Mouse (Mus musculus): ENCODE measurements at regions not wholly inside any gene's neighbourhood (a gene's known extent, or its start where the extent isn't known, plus 50 kb on each side); places are given as distances from the start of the nearest gene placed in this dataset.

GRCm38 (mm10) chr13:5204143-5204542, 595.2 kb upstream of the Akr1e1 start:
- in situ Hi-C loops (cut with MboI; ENCODE audit: unreplicated experiment in 2 of 2) = no loop called here

GRCm38 (mm10) chr13:5211659-5212058, 602.7 kb upstream of the Akr1e1 start:
- in situ Hi-C loops (cut with MboI; ENCODE audit: unreplicated experiment in 2 of 2) = no loop called here

GRCm38 (mm10) chr13:5229476-5229875, 620.5 kb upstream of the Akr1e1 start:
- in situ Hi-C loops (cut with MboI; ENCODE audit: unreplicated experiment in 2 of 2) = no loop called here

GRCm38 (mm10) chr13:5234232-5234631, 625.3 kb upstream of the Akr1e1 start:
- in situ Hi-C loops (cut with MboI; ENCODE audit: unreplicated experiment in 2 of 2) = no loop called here

GRCm38 (mm10) chr13:5235391-5235790, 625.9 kb upstream of the Klf6 start:
- in situ Hi-C loops (cut with MboI; ENCODE audit: unreplicated experiment in 2 of 2) = no loop called here

GRCm38 (mm10) chr13:5240541-5240940, 620.7 kb upstream of the Klf6 start:
- in situ Hi-C loops (cut with MboI; ENCODE audit: unreplicated experiment in 2 of 2) = no loop called here

- in situ Hi-C loops (cut with MboI; ENCODE audit: unreplicated experiment in 2 of 2) = no loop called here
Measured at GRCm38 (mm10) chr13:5242782-5243181, 618.5 kb upstream of the Klf6 start.

- in situ Hi-C loops (cut with MboI; ENCODE audit: unreplicated experiment in 2 of 2) = no loop called here
Measured at GRCm38 (mm10) chr13:5248671-5249391, 612.5 kb upstream of the Klf6 start.

GRCm38 (mm10) chr13:5257891-5258660, 603.2 kb upstream of the Klf6 start:
- in situ Hi-C loops (cut with MboI; ENCODE audit: unreplicated experiment in 2 of 2) = no loop called here

GRCm38 (mm10) chr13:5259760-5260159, 601.5 kb upstream of the Klf6 start:
- in situ Hi-C loops (cut with MboI; ENCODE audit: unreplicated experiment in 2 of 2) = no loop called here

GRCm38 (mm10) chr13:5272506-5273192, 588.6 kb upstream of the Klf6 start:
- in situ Hi-C loops (cut with MboI; ENCODE audit: unreplicated experiment in 2 of 2) = no loop called here

GRCm38 (mm10) chr13:5276564-5276963, 584.7 kb upstream of the Klf6 start:
- in situ Hi-C loops (cut with MboI; ENCODE audit: unreplicated experiment in 2 of 2) = no loop called here

- in situ Hi-C loops (cut with MboI; ENCODE audit: unreplicated experiment in 2 of 2) = no loop called here
Measured at GRCm38 (mm10) chr13:5289753-5290449, 571.4 kb upstream of the Klf6 start.

GRCm38 (mm10) chr13:5302141-5302540, 559.1 kb upstream of the Klf6 start:
- in situ Hi-C loops (cut with MboI; ENCODE audit: unreplicated experiment in 2 of 2) = no loop called here

GRCm38 (mm10) chr13:5306688-5307087, 554.6 kb upstream of the Klf6 start:
- in situ Hi-C loops (cut with MboI; ENCODE audit: unreplicated experiment in 2 of 2) = no loop called here

GRCm38 (mm10) chr13:5313297-5313696, 548.0 kb upstream of the Klf6 start:
- in situ Hi-C loops (cut with MboI; ENCODE audit: unreplicated experiment in 2 of 2) = no loop called here

GRCm38 (mm10) chr13:5315011-5315410, 546.3 kb upstream of the Klf6 start:
- in situ Hi-C loops (cut with MboI; ENCODE audit: unreplicated experiment in 2 of 2) = no loop called here

- in situ Hi-C loops (cut with MboI; ENCODE audit: unreplicated experiment in 2 of 2) = no loop called here
Measured at GRCm38 (mm10) chr13:5317941-5318856, 543.1 kb upstream of the Klf6 start.

GRCm38 (mm10) chr13:5345712-5346111, 515.6 kb upstream of the Klf6 start:
- in situ Hi-C loops (cut with MboI; ENCODE audit: unreplicated experiment in 2 of 2) = no loop called here

All from v-Abl transformed pro-B cells (cell line).